Mouse (Mus musculus): ENCODE data around the gene Ctxn1.
"Not testable (repeated sequence)": the region's sequence is repeated elsewhere in the genome, so short reads cannot be mapped to it uniquely, and the experiment has no call there.

DNA sequence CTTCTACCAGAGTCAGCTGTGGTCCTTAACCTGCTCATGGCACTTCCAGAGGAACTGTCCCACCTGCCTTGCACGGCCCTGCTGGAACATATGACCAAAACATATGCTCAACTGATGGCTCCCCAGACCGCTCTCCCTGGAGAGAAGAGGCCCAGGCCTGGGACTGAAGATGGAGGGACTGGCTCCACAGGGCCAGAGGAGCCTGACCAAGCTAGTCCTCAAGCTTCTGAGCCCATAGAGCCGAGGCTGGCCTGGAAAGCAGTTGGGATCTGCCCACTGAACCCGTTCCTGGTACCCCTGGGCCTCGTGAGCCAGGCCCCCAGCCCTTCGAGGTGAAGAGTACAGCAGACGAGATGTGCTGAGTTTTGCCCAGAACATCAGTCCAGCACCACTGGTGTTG is 3.6 kb downstream of the Ctxn1 start:
- not testable (repeated sequence) for TF ChIP-seq CTCF, EP300 (IDR thresholded peaks at IDR 0.05; ENCODE audit: low read depth)
